In genomic region chr9:46069013-46069412, GRCm38 (mm10) we compare ENCODE assay signal across 21 mouse cellular contexts. TPM values are rescaled to one million over a fixed set of nuclear protein-coding genes. Genes with fewer than 3 reads are reported as not detected.
DNase-seq lines count a peak whose midpoint lies in the region; ATAC-seq and TF ChIP-seq lines count a peak whose summit lies in the region.
"Had no signal": no experiment of that assay in that cellular context is flagged by ENCODE, and none has a peak within 500 bp of the region (broad histone marks: within the 10 kb centered on the region; RNA-seq: fewer than 3 reads in every experiment).

No protein-coding gene starts in this region.

- no peak overlapping the region for H3K4me3 ChIP-seq in kidney, adult 2 months (ENCODE audit: insufficient read depth, low read depth, low read length)
- H3K4me3 ChIP-seq in megakaryocyte, embryonic 14.5 days (replicated peaks) = peak overlapping the region; percentile 38
- no peak overlapping the region for H3K4me3 ChIP-seq in midbrain, embryonic 10.5 days
- H3K4me3 ChIP-seq in midbrain, embryonic 15.5 days = no peak overlapping the region
- H3K4me3 ChIP-seq: embryonic facial prominence, embryonic 13.5 days; heart, embryonic 13.5 days; hindbrain, embryonic 15.5 days had no signal

- peak; percentile 38 for DNase-seq in kidney, adult 2 months
- DNase-seq in kidney, postnatal 25 days = no peak
- DNase-seq in c-Kit-positive CD71-positive TER-119-negative erythroid progenitor cells, embryonic 14.5 days (ENCODE audit: low read depth) = peak; percentile 21
- DNase-seq in splenic B cell, adult 2 months (ENCODE audit: low read depth, low spot score) = peak; percentile 44
- DNase-seq in midbrain, embryonic 10.5 days (ENCODE audit: low spot score) = no peak
- DNase-seq: adrenal gland, postnatal 14 days; cerebellum, adult 11-12 months; cerebellum, adult 9-10 months; cerebellum, postnatal 25 days; gastrocnemius, postnatal 36 days; heart, adult 11 months; heart, postnatal 36 days had no signal

- WGBS in kidney, adult 2 months = 46% methylated on average over 4 of the region's 4 CpGs
- WGBS in midbrain, embryonic 10.5 days = 84% methylated on average over 4 of the region's 4 CpGs
- WGBS in midbrain, embryonic 15.5 days = 86% methylated on average over 4 of the region's 4 CpGs

- no peak for TF ChIP-seq POLR2A in kidney, adult 2 months (IDR thresholded peaks at IDR 0.05; ENCODE audit: low read depth, low read length)

- H3K36me3 ChIP-seq in kidney, adult 2 months (ENCODE audit: control insufficient read depth, insufficient read depth, low read length) = no peaks in the 10 kb centered on the region
- H3K36me3 ChIP-seq in megakaryocyte, embryonic 14.5 days (replicated peaks; ENCODE audit: low read length) = peaks cover 20% of the 10 kb centered on the region
- H3K36me3 ChIP-seq in splenic B cell, adult 2 months (ENCODE audit: control insufficient read depth, insufficient read depth, low read length, poor library complexity, severe bottlenecking) = no peaks in the 10 kb centered on the region
- H3K36me3 ChIP-seq in midbrain, embryonic 10.5 days = no peaks in the 10 kb centered on the region
- H3K36me3 ChIP-seq in midbrain, embryonic 15.5 days (replicated peaks) = no peaks in the 10 kb centered on the region
- H3K36me3 ChIP-seq: embryonic facial prominence, embryonic 13.5 days; heart, embryonic 13.5 days; hindbrain, embryonic 15.5 days had no signal

- H3K4me1 ChIP-seq in kidney, adult 2 months (ENCODE audit: control insufficient read depth, insufficient read depth, low read length) = peaks cover 37% of the 10 kb centered on the region
- peaks cover 85% of the 10 kb centered on the region for H3K4me1 ChIP-seq in megakaryocyte, embryonic 14.5 days
- H3K4me1 ChIP-seq in midbrain, embryonic 10.5 days = peaks cover 14% of the 10 kb centered on the region; the same call in 1 of the 2 replicates
- peaks cover 4% of the 10 kb centered on the region for H3K4me1 ChIP-seq in midbrain, embryonic 15.5 days

- no peak for TF ChIP-seq CTCF in kidney, adult 2 months (conservative IDR thresholded peaks at IDR 0.05; ENCODE audit: insufficient read depth, insufficient read length, low read depth, low read length)

- H3K9me3 ChIP-seq in megakaryocyte, embryonic 14.5 days = no peaks in the 10 kb centered on the region
- H3K9me3 ChIP-seq in midbrain, embryonic 10.5 days (replicated peaks) = no peaks in the 10 kb centered on the region
- no peaks in the 10 kb centered on the region for H3K9me3 ChIP-seq in midbrain, embryonic 15.5 days
- H3K9me3 ChIP-seq: embryonic facial prominence, embryonic 13.5 days; heart, embryonic 13.5 days; hindbrain, embryonic 15.5 days had no signal

- no peak overlapping the region for H3K4me2 ChIP-seq in midbrain, embryonic 15.5 days
- H3K4me2 ChIP-seq: embryonic facial prominence, embryonic 13.5 days; heart, embryonic 13.5 days; hindbrain, embryonic 15.5 days had no signal

- no peak for ATAC-seq in megakaryocyte, adult 5-6 weeks (ENCODE audit: poor library complexity, severe bottlenecking)
- no peak for ATAC-seq in midbrain, embryonic 15.5 days (replicated peaks)
- ATAC-seq: activated CD4-positive, CD25-positive, alpha-beta regulatory T cell, adult 4 months; forebrain, embryonic 14.5 days; Patski had no signal

- H3K27ac ChIP-seq in kidney, adult 2 months (ENCODE audit: insufficient read depth, low read depth, low read length) = no peak overlapping the region
- H3K27ac ChIP-seq in midbrain, embryonic 10.5 days (replicated peaks) = no peak overlapping the region
- H3K27ac ChIP-seq in midbrain, embryonic 15.5 days = no peak overlapping the region
- H3K27ac ChIP-seq: embryonic facial prominence, embryonic 13.5 days; heart, embryonic 13.5 days; hindbrain, embryonic 15.5 days had no signal

- no peak overlapping the region for H3K9ac ChIP-seq in midbrain, embryonic 15.5 days
- H3K9ac ChIP-seq: embryonic facial prominence, embryonic 13.5 days; heart, embryonic 13.5 days; hindbrain, embryonic 15.5 days had no signal

- no peaks in the 10 kb centered on the region for H3K27me3 ChIP-seq in kidney, adult 2 months (replicated peaks; ENCODE audit: control insufficient read depth, insufficient read depth, low read length)
- no peaks in the 10 kb centered on the region for H3K27me3 ChIP-seq in megakaryocyte, embryonic 14.5 days (replicated peaks)
- H3K27me3 ChIP-seq in splenic B cell, adult 2 months (ENCODE audit: control insufficient read depth, insufficient read depth, low read length, poor library complexity, severe bottlenecking) = no peaks in the 10 kb centered on the region
- no peaks in the 10 kb centered on the region for H3K27me3 ChIP-seq in midbrain, embryonic 10.5 days (ENCODE audit: low read depth, poor library complexity, severe bottlenecking)
- no peaks in the 10 kb centered on the region for H3K27me3 ChIP-seq in midbrain, embryonic 15.5 days (replicated peaks)
- H3K27me3 ChIP-seq: embryonic facial prominence, embryonic 13.5 days; heart, embryonic 13.5 days; hindbrain, embryonic 15.5 days; Patski had no signal

RNA-seq across cellular contexts. Expression of gene Sik3, which starts 56.4 kb away (rescaled TPM):
- polyA plus RNA-seq in kidney, adult 2 months (2012; rRNA removed) = 29.2 and 32.2 TPM in 2 replicates
- 14.0 and 17.3 TPM in 2 replicates for polyA plus RNA-seq in megakaryocyte, embryonic 14.5 days (2012; ENCODE audit: insufficient read depth, low replicate concordance)
- 32.9 and 34.5 TPM in 2 replicates for total RNA-seq in megakaryocyte, adult 5-6 weeks (2015)
- 17.5 and 24.0 TPM in 2 replicates for total RNA-seq in megakaryocyte, adult 5-6 weeks (2017)
- polyA plus RNA-seq in midbrain, embryonic 10.5 days (2016; fragmentation: Nextera tagmentation; extraction: Ambion mirVana) = 3.9 and 4.5 TPM in 2 replicates
- 13.6 and 14.5 TPM in 2 replicates for polyA plus RNA-seq in midbrain, embryonic 15.5 days (2015; fragmentation: Nextera tagmentation; extraction: Ambion mirVana)

RNA-seq across cellular contexts. Expression of gene Pafah1b2, which starts 56.5 kb away (rescaled TPM):
- 17.6 and 21.1 TPM in 2 replicates for polyA plus RNA-seq in kidney, adult 2 months (2012; rRNA removed)
- 17.5 and 72.4 TPM in 2 replicates for polyA plus RNA-seq in megakaryocyte, embryonic 14.5 days (2012; ENCODE audit: insufficient read depth, low replicate concordance)
- 28.6 and 44.4 TPM in 2 replicates for total RNA-seq in megakaryocyte, adult 5-6 weeks (2015)
- 53.0 and 73.9 TPM in 2 replicates for total RNA-seq in megakaryocyte, adult 5-6 weeks (2017)
- 276 and 298 TPM in 2 replicates for polyA plus RNA-seq in midbrain, embryonic 10.5 days (2016; fragmentation: Nextera tagmentation; extraction: Ambion mirVana)
- polyA plus RNA-seq in midbrain, embryonic 15.5 days (2015; fragmentation: Nextera tagmentation; extraction: Ambion mirVana) = 269 and 290 TPM in 2 replicates

Comparison
In these comparisons a context has a peak if more than half of its experiments do, and no peak if none do; other contexts are left out.
1. DNase-seq: peak in kidney, adult 2 months (single experiment), c-Kit-positive CD71-positive TER-119-negative erythroid progenitor cells, embryonic 14.5 days (single experiment) and splenic B cell, adult 2 months (single experiment); none in kidney, postnatal 25 days (0 of 2) and midbrain, embryonic 10.5 days (single experiment).